Mouse (Mus musculus) liver (tissue): ENCODE data around the gene Nfatc4.

Source experiments
- DNase-seq: peaks from one replicate; pipeline ENCODE4 v3.0.0-alpha.2; 2020; ENCODE audit warnings: mixed read lengths

Gene Nfatc4

GRCm38 (mm10) chr14:55855101-55855561, 32.2 kb downstream of the Nfatc4 start:
- peak; percentile 52 for DNase-seq

DNA sequence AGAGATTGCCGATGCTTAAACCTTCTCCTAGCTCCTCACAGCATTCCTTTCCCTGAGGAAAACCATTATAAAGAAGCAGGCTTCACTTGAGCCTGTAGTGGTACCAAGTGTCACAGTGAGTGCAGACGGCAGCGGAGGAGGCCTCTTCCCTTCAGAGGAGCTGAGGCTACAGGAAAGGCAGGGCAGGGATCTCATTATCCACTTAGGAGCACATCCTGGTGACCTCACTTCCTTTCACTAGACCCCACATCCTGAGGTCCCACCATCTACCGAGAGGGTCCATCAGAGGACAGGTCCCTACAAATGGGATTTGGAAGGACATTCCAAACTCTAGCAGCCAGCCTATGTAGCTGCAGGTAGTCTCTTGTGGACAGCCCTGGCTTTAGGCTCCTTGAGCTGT, 34.6 kb downstream of the Nfatc4 start:
- no peak for DNase-seq

DNA sequence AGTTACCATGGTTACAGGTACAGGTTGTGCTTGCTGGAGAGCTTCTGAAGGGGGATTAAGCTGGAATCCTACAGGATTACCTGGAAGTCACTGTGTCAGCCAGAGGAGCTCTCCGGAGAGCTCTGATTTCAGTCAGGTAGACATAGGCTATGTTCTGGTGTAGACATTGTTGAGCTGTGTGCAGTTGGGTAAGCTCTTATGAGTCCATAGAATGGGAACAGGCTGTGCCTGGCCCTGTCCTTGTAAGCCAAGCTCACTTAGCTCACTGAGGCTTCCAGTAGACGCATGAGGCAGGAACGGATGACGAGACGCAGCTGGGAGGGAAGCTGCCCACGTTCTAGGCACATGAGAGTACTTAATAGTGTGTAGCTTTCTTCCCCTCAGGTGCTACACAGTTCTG, 39.2 kb downstream of the Nfatc4 start:
- no peak for DNase-seq

GRCm38 (mm10) chr14:55862970-55863369, 40.0 kb downstream of the Nfatc4 start:
- DNase-seq = no peak

DNA sequence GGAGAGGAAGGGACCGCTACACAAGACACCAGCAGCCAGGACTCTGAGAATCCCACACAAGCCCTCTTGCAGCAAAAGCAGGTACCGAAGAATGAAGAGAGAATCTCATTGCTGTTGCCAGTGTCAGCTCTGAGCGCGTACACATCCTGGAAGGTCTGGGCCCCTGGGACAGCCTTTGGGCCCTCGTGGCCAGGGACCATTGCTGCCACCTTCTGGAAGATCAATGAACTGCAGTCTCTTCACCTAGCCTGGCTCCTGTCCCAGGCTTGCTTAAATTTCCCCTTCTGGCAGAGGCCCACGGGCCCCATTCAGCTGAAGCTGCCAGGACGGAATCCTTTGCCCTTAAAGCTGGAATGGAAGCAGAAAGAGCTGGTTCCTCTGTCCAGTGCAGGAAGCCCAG, 40.8 kb downstream of the Nfatc4 start:
- peak; percentile 72 for DNase-seq

DNA sequence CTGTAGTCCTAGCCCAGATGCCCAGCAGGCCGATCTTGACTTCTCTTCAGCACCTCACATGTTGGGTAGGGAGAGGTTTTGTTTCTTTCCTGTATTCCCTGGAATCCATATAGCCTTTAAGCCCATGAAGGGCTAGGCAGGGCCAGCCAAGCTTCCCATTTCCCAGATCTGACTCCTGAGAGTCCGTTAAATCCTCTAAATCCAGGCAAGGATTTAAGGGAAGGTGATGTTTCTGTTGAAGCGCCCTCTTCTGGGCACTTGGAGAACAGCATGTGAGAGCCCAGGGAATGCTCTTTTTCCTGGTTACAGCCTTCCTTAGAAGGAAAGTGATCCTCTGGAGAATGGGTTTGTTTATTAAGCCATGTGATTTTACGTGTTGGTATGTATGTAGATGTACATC, 44.0 kb downstream of the Nfatc4 start:
- no peak for DNase-seq

DNA sequence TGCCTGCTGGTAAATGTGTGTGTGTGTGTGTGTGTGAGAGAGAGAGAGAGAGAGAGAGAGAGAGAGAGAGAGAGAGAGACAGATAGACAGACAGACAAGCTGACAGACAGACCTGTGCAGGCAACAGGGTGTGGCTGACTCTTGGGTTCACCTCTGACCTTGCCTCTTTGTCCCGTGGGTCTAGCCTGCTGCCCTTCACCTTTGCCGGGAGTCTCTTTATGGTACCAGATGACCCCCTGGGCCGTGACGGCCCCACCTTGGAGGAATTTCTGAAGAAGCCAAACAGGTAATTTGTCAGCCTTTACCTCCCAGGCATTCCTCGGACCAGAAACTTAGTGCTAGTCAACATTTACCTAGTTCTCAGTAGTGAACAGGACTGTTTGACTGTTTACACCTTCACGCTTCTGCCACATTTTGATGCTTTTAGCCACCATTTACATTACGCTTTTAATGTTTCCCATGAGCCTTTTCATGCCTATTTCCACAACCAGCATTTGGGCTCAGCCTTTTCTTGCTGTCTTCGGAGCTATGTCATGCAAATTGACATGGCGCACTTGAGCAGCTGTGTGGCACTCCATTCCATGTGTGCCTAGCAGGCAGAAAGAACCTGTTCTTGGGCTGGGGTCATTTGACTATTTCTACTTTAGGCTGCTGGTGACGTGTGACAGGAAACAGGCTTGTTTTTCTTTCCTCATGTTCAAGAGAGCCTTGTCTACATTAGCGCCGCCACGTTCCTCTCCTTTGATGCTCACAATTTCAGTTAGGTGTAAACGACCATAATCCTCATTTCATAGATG, 45.5 kb downstream of the Nfatc4 start:
- DNase-seq = no peak

- no peak for DNase-seq
These were observed 46.6 kb downstream of the Nfatc4 start for GRCm38 (mm10) chr14:55869538-55869937.

DNA sequence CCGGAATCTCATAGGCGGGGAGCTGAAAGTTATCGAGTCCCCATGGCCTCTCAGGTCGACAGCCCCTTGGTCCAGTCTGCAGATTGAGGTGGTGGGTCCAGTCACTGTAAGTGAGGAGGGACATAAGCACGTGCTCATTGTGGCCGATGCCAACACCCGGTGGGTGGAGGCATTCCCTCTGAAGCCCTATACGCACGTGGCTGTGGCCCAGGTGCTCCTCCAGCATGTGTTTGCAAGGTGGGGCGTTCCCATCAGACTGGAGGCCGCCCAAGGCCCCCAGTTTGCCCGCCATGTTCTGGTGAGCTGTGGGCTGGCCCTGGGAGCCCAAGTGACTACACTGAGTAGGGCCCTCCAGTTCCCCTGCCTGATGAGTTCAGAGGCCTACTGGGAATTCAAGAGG, 49.1 kb downstream of the Nfatc4 start:
- no peak for DNase-seq

DNA sequence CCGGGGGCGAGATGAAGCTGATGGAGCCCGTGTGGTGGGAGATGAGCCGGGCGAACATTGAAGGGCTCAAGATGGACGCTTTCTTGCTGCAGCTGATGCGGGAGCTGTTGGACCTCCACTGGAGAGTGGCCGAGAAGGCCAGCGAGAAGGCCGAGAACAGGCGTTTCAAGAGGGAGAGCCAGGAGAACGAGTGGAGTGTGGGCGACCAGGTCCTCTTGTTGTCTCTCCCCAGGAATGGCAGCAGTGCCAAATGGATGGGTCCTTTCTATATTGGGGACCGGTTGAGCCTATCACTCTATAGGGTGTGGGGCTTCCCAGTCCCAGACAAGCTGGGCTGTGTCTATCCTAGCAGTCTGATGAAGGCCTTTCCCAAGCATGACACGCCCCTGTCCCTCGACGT, 49.6 kb downstream of the Nfatc4 start:
- no peak for DNase-seq

DNA sequence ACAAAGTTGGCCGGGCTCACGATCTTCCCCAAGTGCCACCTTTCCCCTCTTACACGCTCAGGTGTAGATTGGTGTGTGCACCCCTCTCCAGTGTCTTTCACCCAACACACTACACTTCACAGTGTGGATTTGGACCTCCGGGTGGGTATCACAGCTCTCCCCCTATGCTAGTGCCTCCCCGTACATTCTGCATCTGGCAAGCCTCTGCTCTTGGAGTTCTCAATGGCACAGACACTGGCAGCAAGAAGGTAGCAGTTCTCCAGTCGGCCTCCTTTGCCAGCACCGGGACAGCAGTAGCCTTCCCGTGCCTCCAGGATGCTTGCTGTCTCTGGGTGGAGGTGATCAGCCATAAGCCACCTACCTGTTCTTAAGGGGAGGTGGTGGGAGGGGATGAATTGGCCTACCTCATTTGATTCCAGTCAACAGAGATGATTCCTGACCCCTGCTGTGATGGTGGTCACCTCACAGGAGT, 50.3 kb downstream of the Nfatc4 start:
- no peak for DNase-seq

DNA sequence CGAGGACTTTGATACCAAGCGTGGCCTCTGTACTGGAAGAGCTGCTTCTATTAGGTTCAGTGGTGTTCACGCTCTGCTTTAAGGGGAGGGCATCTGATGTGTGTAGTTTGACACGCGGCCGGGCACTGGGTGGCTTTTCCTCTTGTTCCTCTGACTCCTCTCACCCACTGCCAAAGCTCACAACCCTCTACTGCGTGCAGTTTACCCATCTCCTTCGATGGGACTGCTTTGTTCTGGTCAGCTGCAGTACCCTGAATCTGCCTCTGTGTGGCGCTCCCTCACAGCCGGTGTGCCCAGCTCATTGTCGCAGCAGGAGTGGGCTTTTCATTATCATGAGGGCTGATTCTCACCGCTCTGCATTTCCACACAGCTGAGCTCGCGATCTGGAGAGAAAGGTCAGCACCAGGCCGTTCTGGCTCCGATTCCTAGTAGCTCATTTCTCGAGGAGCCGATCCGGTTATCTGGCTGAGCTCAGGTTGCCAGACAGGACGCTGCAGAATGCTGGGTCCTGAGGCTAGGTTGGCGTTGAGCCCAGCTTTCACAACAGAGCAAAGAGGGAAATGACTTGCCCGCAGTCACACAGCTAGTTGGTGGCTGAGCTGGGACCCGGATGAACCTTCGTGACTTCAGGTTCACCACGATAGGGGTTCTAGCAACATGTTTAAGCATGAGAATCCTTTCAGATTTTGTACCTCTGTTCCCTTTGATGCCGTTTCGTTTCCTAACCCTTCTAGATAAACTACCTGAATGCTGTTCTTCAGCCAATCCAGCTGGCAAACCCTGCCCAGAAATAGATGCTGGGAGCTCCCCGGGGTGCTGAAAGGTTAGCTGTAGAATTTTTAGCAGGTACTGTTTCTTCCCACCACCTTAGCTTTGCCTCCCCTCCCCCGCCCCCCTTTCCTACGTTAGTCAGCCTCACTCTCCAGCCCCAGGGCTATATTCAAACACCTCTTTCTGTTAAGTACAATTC, 51.1 kb downstream of the Nfatc4 start:
- DNase-seq = peak; percentile 77

DNA sequence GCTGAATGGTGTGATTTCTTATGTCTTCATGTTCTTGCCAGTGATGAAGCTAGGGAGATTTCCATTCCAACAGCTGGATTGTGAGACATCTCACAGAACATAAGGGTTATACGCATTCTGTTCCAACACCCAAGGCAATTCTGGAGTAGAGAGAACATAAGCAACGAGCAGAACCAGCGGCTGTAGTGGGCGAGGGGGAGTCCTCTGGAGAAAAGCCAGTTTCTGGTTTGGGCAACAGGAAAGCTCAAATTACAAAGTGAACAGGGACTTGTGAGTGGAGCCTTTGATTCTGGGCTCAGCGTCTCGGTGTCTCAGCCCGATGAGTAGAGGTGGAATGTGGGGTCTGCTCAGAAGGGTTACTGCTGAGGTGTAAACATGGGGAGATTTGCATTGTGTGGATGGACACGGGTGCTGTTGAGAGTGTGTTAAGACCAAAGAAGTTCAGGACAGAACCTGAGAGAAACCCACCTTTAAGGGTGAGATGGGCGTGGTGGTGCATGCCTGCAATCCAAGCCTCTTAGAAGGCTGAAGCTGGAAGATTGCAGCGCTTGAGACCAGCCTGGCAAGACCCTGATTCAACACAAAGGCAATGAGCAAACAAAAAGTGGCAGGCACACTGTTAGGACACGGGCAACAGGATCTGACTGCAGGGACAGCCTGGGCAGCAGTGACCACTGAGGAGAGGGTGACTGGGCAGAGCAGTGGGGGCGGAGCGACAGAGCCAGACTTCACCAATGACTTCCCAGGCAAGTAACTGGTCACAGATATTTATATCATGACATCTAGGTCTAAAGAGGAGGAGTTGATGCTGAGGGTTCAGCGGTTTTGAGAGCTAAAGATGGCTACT, 54.7 kb downstream of the Nfatc4 start:
- DNase-seq = no peak

- DNase-seq = no peak
These were observed 55.5 kb downstream of the Nfatc4 start for GRCm38 (mm10) chr14:55878316-55878940.

- peak; percentile 66 for DNase-seq
These were observed 56.7 kb downstream of the Nfatc4 start for GRCm38 (mm10) chr14:55879623-55880022.

DNA sequence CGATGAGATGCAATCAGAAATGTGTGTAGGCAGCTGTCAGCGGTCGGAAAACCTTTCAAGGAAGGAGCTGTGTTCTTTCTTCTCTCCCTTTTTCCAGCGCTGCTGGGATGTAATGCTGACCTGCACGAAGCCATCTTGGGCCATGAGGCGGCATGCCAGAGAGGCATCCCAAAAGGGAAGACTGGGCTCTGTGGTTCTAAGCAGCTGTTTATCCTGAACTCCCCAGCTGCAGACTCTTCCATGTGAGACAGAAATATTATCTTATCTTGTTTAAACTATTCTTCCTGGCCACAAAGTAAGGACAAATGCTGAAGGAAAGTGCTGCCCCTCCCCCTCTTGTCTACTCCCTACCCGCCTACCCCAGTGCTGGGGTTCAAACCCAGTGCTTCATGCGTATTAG, 58.0 kb downstream of the Nfatc4 start:
- DNase-seq = no peak

DNA sequence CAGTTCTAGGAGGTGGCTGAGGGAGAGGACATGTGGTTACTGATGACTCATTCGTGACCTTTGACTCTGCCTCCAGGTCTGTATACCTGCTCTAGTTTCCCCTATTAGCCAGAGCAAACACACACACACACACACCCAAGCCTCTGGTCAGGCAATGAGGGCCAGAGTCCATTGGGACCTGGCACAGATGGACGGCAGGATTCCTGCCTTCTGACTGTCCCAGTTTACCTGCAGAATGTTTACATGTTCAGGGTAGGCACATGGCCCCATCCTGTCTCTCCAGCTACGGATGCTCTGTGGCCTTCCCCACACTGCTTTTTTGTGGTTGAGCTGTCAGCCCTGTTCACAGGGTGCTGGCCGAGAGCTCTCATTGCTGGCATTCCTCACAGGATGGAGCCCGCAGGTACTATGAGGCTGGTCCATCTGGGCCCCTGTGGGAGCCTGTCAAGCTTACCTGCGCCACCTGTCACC, 59.3 kb downstream of the Nfatc4 start:
- peak; percentile 46 for DNase-seq

GRCm38 (mm10) chr14:55883149-55883661, 60.3 kb downstream of the Nfatc4 start:
- no peak for DNase-seq
